Mouse (Mus musculus): ENCODE results near the gene 4930453N24Rik.

The 4930453N24Rik gene

GRCm38 (mm10) chr16:64770521-64771430, at the start of gene 4930453N24Rik:
Gene 4930453N24Rik (minus strand): TSS chr16:64771161.
- Histone ChIP-seq H3K27me3 (ENCODE audit: control insufficient read depth, insufficient read depth, low read length, poor library complexity, severe bottlenecking) (no peaks in the 10 kb centered on the region), H3K36me3 (ENCODE audit: control insufficient read depth, insufficient read depth, low read length, poor library complexity, severe bottlenecking) (no peaks in the 10 kb centered on the region)
- DNase-seq (ENCODE audit: low read depth, low spot score): peak; percentile 89

DNA sequence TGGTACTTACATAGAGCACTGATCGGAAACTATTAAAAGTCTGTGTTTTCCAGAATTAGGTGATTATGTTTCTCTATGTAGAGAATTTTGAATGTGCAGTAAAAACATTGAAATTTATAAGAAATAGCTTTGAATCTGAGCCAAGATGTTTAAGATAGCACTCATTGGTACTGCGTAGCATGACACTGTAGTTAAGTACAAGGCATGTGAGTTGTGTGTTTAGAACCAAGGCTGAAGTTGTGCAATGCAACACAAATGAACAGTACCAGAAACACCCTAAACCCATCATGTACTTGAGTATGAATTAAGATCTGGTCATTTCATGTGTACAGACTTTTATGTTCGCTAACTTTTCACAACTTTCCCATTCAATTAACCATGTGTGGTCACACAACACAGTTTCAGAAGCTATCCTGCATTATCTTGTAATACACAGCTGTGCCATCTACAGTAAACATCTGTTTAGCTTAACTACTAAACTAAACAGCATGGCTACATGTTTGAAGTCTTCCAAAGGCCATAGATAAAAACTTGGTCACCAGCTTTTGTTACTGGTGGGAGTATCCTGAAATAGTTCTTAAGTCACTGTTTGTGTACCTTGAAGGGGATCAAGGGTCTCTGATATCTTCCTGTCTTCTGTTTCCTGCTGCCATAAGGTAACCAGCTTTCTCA, 46.3 kb upstream of the 4930453N24Rik start:
- Histone ChIP-seq H3K27me3 (ENCODE audit: control insufficient read depth, insufficient read depth, low read length, poor library complexity, severe bottlenecking) (no peaks in the 10 kb centered on the region), H3K36me3 (ENCODE audit: control insufficient read depth, insufficient read depth, low read length, poor library complexity, severe bottlenecking) (no peaks in the 10 kb centered on the region)
- no peak for DNase-seq (ENCODE audit: low read depth, low spot score)

GRCm38 (mm10) chr16:64803041-64803440, 32.1 kb upstream of the 4930453N24Rik start:
- no peak for DNase-seq (ENCODE audit: low read depth, low spot score)
- no peaks in the 10 kb centered on the region for H3K36me3 ChIP-seq (ENCODE audit: control insufficient read depth, insufficient read depth, low read length, poor library complexity, severe bottlenecking)
- no peaks in the 10 kb centered on the region; the same call in 1 of the 2 replicates for H3K27me3 ChIP-seq (ENCODE audit: control insufficient read depth, insufficient read depth, low read length, poor library complexity, severe bottlenecking)

- peak; percentile 57 for DNase-seq (ENCODE audit: low read depth, low spot score)
- no peaks in the 10 kb centered on the region; the same call in 1 of the 2 replicates for H3K27me3 ChIP-seq (ENCODE audit: control insufficient read depth, insufficient read depth, low read length, poor library complexity, severe bottlenecking)
Measured at GRCm38 (mm10) chr16:64801638-64802037, 30.7 kb upstream of the 4930453N24Rik start.

DNA sequence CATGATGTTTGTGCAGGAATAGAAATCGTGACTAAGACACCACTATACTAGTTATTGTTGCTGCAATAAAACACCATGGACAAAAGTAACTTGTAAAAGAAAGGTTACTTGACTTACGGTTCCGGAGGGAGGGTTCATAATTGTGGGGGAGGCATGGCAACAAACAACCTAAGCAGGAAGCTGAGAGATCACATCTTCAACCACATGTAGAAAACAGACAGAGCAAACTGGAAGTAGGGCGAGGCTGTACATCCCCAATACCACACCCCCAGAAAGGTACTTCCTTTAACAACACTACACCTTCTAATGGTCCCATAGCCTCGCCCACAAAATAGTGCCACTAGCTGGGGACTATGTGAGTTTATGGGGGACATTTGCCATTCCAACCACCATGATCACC, 29.4 kb upstream of the 4930453N24Rik start:
- DNase-seq (ENCODE audit: low read depth, low spot score): peak; percentile 7
- H3K27me3 ChIP-seq (ENCODE audit: control insufficient read depth, insufficient read depth, low read length, poor library complexity, severe bottlenecking): no peaks in the 10 kb centered on the region; the same call in 1 of the 2 replicates
- no peaks in the 10 kb centered on the region for H3K36me3 ChIP-seq (ENCODE audit: control insufficient read depth, insufficient read depth, low read length, poor library complexity, severe bottlenecking)

More at GRCm38 (mm10) chr16:64801638-64802037, 30.7 kb upstream of the 4930453N24Rik start:
- H3K36me3 ChIP-seq (ENCODE audit: control insufficient read depth, insufficient read depth, low read length, poor library complexity, severe bottlenecking): no peaks in the 10 kb centered on the region

- Histone ChIP-seq H3K27me3 (ENCODE audit: control insufficient read depth, insufficient read depth, low read length, poor library complexity, severe bottlenecking) (no peaks in the 10 kb centered on the region), H3K36me3 (ENCODE audit: control insufficient read depth, insufficient read depth, low read length, poor library complexity, severe bottlenecking) (no peaks in the 10 kb centered on the region)
- DNase-seq (ENCODE audit: low read depth, low spot score): no peak
Measured at GRCm38 (mm10) chr16:64794802-64795201, 23.8 kb upstream of the 4930453N24Rik start.

DNA sequence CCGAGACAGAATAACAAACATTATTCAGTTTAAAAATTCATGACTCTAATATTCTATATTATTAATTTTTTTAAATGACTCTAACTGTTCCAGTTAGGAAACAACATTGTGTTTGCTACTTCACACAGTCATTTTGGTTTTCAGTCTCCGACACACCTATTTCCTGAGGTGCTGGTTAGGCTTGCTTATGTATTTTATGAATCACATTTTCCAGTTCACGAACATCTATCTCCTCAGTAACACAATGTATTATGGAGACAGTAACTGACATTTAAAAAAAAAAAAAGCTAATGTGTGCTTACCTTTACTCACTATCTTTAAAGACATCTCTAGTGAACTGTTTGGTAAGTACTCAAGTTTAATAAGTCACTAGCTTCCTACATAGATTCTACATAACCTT, 18.7 kb upstream of the 4930453N24Rik start:
- DNase-seq (ENCODE audit: low read depth, low spot score): no peak
- no peaks in the 10 kb centered on the region for H3K27me3 ChIP-seq (ENCODE audit: control insufficient read depth, insufficient read depth, low read length, poor library complexity, severe bottlenecking)
- no peaks in the 10 kb centered on the region; the same call in 1 of the 2 replicates for H3K36me3 ChIP-seq (ENCODE audit: control insufficient read depth, insufficient read depth, low read length, poor library complexity, severe bottlenecking)

GRCm38 (mm10) chr16:64775516-64775915, 4.6 kb upstream of the 4930453N24Rik start:
- DNase-seq (ENCODE audit: low read depth, low spot score): no peak
- no peaks in the 10 kb centered on the region for H3K27me3 ChIP-seq (ENCODE audit: control insufficient read depth, insufficient read depth, low read length, poor library complexity, severe bottlenecking)

GRCm38 (mm10) chr16:64771431-64771818, 464 bp upstream of the 4930453N24Rik start:
- Histone ChIP-seq H3K36me3 (ENCODE audit: control insufficient read depth, insufficient read depth, low read length, poor library complexity, severe bottlenecking) (no peaks in the 10 kb centered on the region), H3K27me3 (ENCODE audit: control insufficient read depth, insufficient read depth, low read length, poor library complexity, severe bottlenecking) (no peaks in the 10 kb centered on the region)
- peak; percentile 12 for DNase-seq (ENCODE audit: low read depth, low spot score)

More at GRCm38 (mm10) chr16:64775516-64775915, 4.6 kb upstream of the 4930453N24Rik start:
- no peaks in the 10 kb centered on the region for H3K36me3 ChIP-seq (ENCODE audit: control insufficient read depth, insufficient read depth, low read length, poor library complexity, severe bottlenecking)

DNA sequence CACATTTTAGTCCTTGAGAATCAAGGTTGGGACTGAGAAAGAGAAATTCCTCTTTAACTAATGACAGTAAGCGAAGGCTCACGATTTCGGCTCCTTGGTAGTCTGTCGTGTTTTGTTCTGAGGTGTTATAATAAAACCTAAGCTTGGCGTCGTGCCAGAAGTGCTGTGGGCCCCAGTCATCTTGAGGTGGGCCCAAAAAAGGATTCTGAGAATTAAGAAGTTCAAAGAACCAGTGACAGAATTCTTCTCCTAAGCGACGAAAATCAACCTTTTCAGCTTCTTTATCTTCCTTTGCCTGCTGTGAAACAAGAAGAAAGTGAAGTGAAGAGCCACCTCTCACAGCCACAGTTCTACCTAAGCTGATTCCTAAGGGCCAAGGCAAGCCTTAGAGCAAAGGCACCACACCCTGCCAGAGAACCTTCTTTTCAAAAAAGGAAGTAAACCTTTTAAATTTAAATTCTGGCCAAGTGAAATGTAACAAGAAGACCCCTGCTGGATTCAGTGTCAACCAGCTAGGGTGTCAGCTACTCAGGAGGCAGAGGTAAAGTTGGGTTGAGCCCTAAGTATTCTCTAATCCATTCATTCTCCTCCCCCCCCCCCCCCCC, 4.2 kb downstream of the 4930453N24Rik start:
- peaks cover 6% of the 10 kb centered on the region for H3K36me3 ChIP-seq (ENCODE audit: control insufficient read depth, insufficient read depth, low read length, poor library complexity, severe bottlenecking)
- H3K27me3 ChIP-seq (ENCODE audit: control insufficient read depth, insufficient read depth, low read length, poor library complexity, severe bottlenecking): no peaks in the 10 kb centered on the region
- DNase-seq (ENCODE audit: low read depth, low spot score): no peak

- Histone ChIP-seq H3K36me3 (ENCODE audit: control insufficient read depth, insufficient read depth, low read length, poor library complexity, severe bottlenecking) (peaks cover 6% of the 10 kb centered on the region), H3K27me3 (ENCODE audit: control insufficient read depth, insufficient read depth, low read length, poor library complexity, severe bottlenecking) (no peaks in the 10 kb centered on the region)
- no peak for DNase-seq (ENCODE audit: low read depth, low spot score)
Measured at GRCm38 (mm10) chr16:64759245-64759626, 11.7 kb downstream of the 4930453N24Rik start.

DNA sequence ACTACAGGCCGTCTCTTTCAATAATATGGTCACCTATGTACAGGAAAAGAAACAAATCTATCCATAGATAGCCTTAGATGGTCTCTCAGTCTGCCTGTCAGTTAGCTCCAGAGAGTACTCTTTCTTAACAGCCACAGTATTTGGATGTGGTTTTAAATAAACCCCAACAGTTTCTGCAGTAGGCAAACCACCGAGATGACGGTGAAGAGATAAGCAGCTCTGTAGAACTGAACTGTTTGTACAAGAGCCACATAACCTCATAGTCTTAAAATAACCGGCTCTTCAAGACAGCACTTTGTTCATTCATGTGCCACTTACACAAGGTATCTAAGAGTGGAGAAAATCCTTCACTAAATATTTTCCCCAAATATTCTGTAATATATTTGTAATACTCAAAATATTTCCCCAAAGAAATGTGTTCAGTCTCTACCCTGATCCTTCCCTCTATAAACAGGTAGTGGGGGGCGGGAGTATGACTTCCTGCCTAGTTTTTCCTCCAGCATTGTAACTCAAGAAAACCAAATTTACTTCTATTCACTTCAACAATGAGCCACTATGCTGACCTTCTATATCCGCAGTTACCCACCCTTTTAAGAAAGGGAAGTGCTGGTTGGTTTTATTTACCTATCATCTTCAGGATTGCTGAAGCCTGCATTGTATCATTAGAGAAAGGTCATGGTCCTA, 12.3 kb downstream of the 4930453N24Rik start:
- Histone ChIP-seq H3K27me3 (ENCODE audit: control insufficient read depth, insufficient read depth, low read length, poor library complexity, severe bottlenecking) (no peaks in the 10 kb centered on the region), H3K36me3 (ENCODE audit: control insufficient read depth, insufficient read depth, low read length, poor library complexity, severe bottlenecking) (peaks cover 5% of the 10 kb centered on the region)
- no peak for DNase-seq (ENCODE audit: low read depth, low spot score)

DNA sequence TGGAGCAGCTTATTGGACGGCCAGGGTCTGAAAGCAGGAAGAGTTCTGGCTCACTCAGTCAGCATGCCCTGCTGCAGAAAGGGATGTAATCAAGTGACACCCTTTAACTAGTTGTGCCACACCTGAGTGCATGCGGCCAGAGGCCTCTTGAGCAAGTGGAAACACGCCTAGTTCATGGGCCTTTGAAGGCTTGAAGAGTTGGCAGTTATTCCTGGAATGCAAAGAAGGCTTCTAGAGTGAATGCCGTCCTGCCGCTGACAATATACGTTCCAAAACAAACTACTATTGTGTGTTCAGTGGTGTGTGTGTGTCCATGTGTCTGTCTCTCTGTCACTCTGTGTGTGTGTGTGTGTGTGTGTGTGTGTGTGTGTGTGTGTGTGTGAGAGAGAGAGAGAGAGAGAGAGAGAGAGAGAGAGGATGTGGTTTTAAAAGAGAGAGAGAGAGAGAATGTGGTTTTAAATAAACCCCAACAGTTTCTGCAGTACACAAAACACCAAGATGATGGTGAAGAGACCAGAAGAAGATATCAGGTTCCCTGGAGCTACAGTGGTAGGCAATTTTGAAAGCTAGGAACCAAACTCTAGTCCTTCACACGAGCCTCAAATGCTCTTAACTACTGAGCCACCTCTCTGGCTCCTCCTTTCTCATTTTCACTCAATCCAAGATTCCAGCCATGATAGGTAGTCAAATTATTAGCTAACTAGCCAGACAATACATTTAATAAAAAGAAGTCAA, 13.1 kb downstream of the 4930453N24Rik start:
- DNase-seq (ENCODE audit: low read depth, low spot score): no peak
- H3K27me3 ChIP-seq (ENCODE audit: control insufficient read depth, insufficient read depth, low read length, poor library complexity, severe bottlenecking): no peaks in the 10 kb centered on the region
- H3K36me3 ChIP-seq (ENCODE audit: control insufficient read depth, insufficient read depth, low read length, poor library complexity, severe bottlenecking): no peaks in the 10 kb centered on the region; the same call in 1 of the 2 replicates

DNA sequence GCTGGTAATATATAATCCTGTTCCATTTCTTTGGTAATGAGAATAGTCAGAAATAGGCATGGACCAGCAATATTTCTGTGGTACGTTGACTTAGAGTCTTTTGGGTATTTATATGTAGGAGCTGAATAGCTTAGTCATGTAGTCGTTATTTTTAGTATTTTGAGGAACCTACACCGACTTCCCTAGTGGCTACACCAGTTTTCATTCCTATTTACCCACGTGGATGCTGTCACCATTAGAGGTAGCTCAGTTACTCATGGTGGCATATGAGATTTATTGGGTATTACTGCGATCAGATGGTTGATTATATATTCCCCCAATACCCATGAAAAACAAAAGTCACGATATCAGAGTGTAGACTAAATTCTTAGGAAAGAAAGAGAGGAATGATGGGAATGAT, 14.6 kb downstream of the 4930453N24Rik start:
- no peaks in the 10 kb centered on the region for H3K27me3 ChIP-seq (ENCODE audit: control insufficient read depth, insufficient read depth, low read length, poor library complexity, severe bottlenecking)
- no peak for DNase-seq (ENCODE audit: low read depth, low spot score)
- no peaks in the 10 kb centered on the region for H3K36me3 ChIP-seq (ENCODE audit: control insufficient read depth, insufficient read depth, low read length, poor library complexity, severe bottlenecking)

Measured in splenic B cell, adult 2 months (primary cell).